Mouse (Mus musculus) embryo, embryonic 11 days (tissue): ENCODE data around the gene Epha6.

Experiments
- DNase-seq: peaks from one replicate; pipeline ENCODE4 v3.0.0-alpha.2; 2015

Gene Epha6

GRCm38 (mm10) chr16:60264719-60265508, 340.4 kb downstream of the Epha6 start:
- DNase-seq, result no peak

- DNase-seq, result no peak
Observed at GRCm38 (mm10) chr16:60258151-60258635, 347.1 kb downstream of the Epha6 start.

DNA sequence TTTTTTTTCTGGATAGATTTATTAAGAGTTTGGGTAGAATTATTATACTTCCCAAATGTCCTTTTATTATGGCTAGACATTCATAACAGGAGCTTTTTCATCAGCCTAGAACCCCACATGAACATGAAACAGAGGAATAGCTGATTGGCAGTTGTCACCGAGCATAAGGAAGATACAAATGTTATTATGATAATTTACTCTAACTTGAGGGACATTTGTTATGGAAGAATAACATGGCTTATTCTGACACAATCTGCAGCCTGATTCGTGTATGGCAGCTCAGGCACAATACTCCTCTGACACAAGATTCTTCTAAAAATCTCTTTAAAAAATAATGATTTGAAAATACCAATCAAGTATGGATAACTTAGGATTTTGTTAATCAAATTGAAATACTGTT, 347.7 kb downstream of the Epha6 start:
- no peak for DNase-seq

DNA sequence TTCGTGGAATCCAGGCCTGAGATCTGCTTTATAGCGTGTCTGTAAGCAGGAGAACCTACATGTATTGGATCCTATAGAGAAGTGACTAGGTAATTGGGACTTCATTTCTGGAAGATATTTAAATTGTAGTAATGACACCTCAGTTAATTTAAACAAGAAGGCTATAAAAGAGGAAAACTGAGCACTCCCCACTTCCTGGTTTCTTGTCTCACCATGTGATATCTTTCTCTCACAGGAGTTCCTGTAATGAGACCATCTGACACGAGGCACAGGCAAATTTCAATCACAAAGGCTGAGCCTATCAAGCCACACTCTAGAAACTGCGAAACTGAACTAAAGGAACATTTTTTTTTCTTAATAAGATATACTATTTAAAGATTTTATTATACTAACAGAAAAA, 348.3 kb downstream of the Epha6 start:
- no peak for DNase-seq

- DNase-seq, result no peak
Observed at GRCm38 (mm10) chr16:60239356-60240190, 365.8 kb downstream of the Epha6 start.

- no peak for DNase-seq
Observed at GRCm38 (mm10) chr16:60233985-60234766, 371.2 kb downstream of the Epha6 start.

DNA sequence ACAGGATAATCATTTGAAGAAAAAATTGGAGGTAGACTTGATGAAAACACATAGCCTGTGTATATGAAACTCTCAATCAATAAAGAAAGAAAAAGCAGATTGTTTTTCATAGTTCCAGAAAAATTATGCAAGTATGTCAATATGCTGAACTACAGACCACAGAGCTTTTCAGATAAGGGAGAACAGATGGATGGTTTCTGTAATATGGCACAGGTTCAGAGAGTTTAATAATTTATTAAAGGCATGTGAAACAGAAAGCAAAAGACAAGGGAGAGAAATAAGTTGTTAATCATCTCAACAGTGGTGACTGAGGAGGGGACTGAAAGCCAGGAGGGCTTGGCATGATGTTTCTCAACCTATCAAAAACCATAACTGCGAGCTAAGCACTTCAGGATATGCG, 372.3 kb downstream of the Epha6 start:
- no peak for DNase-seq

DNA sequence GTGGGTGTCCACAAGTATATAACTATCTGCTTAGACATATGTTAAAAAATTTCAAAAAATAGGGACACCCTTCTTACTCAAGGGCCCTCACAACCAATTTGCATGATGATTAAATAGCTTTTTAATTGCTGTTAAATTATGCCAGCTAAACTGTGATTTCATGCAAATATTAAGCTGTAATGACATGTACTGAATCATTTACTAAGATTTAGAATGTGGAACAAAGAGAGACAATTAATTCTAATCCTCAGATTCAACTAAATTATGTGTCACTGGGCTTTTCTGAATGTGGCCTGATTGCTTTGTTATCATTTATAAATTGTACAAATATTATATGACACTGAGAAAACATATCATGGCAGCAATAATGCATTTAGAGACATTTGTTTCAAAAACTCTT, 396.2 kb downstream of the Epha6 start:
- DNase-seq, result no peak

- peak; percentile 5 for DNase-seq
Observed at GRCm38 (mm10) chr16:60175580-60175979, 429.8 kb downstream of the Epha6 start.

DNA sequence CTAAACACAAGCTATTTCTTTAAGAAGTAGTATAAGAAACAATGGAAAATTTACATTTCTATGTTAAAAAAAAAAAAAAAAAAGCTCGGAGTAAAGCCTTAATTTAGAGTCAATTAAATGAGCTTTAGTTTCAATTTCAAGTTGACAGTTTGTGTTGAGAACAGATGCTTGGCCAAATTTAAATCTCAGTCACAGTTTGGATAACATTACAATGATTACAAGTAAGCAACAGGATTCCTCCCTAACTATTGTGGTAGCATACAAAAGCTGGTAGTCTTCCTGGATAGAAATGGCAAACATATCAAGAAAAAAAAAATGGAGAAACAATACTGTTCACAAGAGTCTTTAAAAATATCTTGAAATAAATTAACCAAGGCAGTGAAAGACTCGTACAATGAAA, 452.9 kb downstream of the Epha6 start:
- no peak for DNase-seq

- DNase-seq, result no peak
Observed at GRCm38 (mm10) chr16:60144370-60144769, 461.0 kb downstream of the Epha6 start.

DNA sequence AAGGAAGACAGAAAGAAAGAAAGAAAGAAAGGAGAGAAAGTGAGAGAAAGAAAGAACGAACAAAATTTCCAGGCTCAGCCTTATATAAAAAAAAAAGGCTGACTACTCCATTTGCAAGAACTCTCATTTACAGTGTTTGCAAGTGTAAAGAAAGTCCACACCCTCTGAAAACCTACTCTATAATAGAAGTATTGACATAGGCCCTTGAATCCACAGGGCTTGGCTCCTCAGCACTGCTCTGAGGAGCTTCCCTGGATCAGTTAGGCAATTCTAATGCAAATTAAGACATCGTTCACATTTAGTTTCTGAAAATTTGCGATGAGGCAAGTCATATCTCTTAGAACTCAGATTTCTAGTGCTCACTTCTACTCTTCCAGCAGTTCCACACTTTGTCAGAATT, 483.9 kb downstream of the Epha6 start:
- DNase-seq, result no peak

DNA sequence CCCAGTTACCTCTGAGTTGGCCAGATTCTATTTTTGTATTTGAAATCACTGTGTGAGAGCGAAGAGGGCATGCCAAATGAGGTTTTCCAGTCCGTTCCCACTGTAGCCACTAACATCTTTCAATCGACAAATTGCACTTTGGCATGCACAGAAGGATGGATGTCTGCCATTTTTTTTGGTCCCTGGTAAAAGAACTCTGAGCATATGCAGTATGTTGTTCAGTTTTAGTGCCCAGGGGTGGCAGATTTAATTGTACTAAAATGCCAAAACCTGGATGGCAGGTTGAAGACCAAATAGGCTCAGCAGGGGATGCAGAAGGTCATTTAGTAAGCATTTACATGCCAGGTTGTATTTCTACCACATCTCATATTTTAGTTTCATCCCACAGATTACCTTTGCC, 503.1 kb downstream of the Epha6 start:
- DNase-seq, result no peak

DNA sequence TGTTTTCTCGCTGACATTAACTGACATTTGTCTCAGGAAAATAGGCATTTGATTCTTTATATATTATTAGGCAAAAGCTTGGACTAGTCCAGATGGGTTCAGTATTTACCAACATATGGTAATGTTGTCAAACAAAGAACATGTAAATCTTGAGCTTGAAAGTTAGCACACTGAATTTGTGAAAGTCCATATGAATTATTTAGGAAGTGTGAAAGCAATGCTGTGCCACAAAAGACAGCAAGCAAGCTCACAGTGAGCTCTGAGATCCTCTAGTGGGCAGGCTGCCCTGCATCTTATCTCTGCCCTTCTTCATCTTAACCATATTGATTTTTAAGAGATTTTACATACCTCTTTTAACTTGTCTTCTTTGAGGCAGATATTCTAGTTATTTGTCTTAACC, 510.0 kb downstream of the Epha6 start:
- DNase-seq, result no peak

DNA sequence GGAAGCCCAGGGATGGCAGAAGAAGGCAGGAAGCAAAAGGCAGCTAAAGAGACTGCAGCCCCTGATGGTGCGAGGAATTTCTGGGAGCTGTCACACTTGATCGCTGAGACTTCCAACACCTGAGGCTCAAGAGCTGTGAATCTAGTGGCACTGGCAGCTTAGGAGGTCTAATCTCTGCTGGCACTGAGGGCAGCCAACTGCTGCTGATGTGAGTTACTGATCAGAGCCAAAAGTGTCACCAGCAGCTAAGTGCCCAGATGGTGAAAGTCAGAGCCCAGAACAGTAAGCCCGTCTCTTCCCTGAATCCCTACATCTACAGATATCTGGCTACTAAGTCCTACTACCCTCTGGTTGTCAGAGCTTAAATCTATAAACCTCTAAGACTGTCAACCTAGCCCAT, 518.4 kb downstream of the Epha6 start:
- no peak for DNase-seq

DNA sequence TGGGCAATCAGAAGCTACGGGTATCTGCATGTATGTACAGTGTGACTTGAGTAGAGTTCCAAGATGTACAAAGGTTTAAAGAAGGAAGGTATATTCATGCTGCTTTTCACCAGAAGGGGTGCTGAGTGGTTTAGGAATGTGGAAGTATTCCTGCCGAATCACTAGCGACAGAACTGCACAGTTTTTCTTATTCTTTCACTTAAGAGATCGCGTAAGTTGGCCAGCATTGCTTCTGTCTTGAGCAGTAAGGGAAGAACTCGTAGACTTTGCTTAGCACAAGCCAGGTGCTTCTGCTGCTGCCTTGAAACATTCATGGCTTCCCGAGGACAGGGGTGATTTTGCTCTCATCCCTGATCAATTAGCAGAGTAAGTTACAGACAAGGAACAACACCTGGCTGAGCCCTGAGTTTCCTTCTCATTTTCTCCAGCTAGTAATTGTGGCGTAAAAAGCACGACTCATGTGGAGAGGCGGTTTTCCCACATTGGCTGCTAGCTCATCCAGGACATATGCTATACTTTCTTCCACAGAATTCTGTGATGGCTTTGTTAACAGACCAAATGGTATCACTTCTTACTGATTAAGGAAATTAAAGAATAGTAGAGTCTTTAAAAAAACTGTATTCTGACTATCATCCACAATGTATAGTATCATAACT, 534.7 kb downstream of the Epha6 start:
- DNase-seq, result no peak

DNA sequence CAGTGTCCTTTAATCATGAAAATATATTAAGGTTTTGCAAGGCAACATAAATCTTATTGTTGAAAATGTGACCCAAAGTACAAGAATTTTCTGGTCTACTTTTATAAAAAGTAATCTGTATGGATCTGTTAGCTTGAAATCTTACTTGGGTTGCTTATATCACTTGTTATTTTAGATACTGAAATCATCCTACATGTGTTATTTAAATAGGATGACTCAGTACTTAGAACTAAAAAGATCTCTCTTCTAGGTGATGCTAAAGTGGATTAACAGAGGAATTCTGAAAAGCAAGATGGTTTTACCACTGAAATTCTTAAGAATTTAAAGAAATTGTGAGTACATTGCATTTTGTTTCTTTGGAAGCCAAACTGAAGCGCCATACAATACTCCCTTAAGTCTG, 561.5 kb downstream of the Epha6 start:
- DNase-seq, result no peak

GRCm38 (mm10) chr16:60028381-60028780, 577.0 kb downstream of the Epha6 start:
- DNase-seq, result no peak

DNA sequence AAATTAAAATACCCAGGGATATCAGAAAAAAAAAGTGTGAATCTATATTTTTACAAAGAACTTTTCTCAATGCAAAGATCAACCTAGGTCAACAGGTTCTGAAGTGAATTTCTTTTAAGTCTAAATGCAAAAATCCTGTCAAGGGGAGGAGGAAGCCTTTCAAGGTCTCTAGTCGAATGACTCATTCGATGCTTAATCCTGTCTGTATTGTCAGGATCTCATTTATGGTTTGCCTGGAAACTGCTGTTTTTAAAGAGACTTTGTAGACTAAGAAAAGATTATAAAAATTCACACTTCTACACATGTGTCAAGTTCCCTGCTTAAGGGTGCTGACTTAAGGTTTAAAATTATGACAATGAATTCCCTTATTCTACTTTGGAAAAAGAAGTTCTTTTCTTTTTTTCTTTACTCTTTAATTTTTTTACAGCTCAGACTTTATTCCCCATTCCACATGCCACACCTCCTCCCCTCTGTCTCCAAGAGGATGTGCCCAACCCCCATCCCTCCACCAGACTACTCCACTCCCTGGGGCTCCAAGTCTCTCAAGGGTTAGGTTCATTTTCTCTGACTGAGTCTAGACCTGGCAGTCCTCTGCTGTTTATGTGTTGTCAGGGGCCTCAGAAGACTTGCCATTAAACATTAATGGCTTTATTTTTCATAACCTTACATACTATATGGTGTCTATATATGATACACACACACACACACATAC, 598.3 kb downstream of the Epha6 start:
- no peak for DNase-seq

DNA sequence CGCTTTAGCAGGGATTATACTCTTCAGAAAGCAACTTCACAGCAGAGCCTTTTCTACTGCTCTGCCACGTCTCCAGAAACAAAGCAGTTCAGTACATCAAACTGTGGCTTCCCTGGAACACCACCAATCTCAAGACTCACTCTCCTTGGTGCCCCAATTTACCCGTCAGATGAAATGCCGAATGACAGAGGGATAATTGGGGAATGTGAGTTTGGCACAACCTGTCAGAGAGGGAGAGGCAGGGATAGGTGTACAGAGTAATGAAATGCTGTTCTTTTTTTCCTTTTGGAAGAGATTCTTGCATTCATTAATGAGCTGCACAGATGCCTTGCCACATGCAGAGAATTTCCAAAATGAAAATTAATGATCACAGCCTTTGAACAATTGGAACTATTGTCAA, 635.5 kb downstream of the Epha6 start:
- no peak for DNase-seq

DNA sequence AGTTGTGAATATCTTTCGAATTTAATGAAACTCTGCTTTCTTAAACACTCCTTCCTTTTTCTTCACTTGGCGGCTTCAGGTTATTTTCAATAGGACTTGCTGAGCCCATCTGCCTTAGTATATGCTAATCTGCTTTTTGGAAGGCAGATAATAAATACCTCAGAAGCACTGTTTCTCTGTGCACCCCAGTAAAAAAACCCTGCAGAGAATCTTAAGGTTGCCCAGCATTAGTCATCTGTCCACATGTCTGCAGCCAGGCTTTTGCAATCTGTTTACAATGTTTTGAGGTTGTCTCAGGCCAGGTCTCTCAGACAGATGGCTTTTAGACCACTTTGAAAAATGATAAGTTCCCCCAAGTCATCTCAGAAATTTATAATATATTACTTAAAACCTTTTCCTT, 649.6 kb downstream of the Epha6 start:
- DNase-seq, result no peak

GRCm38 (mm10) chr16:59923696-59924095, 681.6 kb downstream of the Epha6 start:
- DNase-seq, result no peak
